Mouse (Mus musculus): ENCODE results near the gene Dlgap4.

DNA sequence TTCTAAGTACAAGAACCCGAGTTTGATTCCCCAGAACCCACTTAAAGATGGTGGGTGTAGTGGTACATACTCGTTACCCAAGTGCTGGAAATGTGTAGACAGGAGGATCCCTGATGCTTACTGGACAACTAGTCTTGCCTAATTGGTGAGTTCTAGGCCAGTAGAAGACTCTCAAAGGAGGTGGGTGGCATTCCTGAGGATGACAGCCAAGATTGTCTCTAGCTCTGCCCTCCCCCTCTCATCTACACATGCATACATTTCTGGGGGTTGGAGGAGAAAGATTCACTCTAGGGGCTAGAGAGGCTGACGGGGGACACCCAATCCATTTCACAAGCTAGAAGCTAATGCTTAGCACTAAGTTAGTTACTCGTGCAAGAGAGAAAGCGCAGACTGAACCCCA is 33.4 kb downstream of the Dlgap4 start:
- TF ChIP-seq CTCF (IDR thresholded peaks at IDR 0.05; ENCODE audit: control insufficient read depth, insufficient read depth, insufficient replicate concordance, low read depth, low read length) = no peak
- TF ChIP-seq POLR2A (IDR thresholded peaks at IDR 0.05; ENCODE audit: control insufficient read depth, low read depth, low read length) = no peak

Measured in testis, adult 2 months (tissue).